Mouse (Mus musculus) heart, postnatal 0 days (tissue): ENCODE measurements around the gene Olfr829.
"Not testable (repeated sequence)": the region's sequence is repeated elsewhere in the genome, so short reads cannot be mapped to it uniquely, and the experiment has no call there.

ENCODE experiments used
- CTCF ChIP-seq: IDR thresholded peaks from 2 replicates; pipeline ENCODE4 v1.5.1; 2016; ENCODE audit warnings: antibody characterized with exemption, control low read depth, low read depth
- EP300 ChIP-seq: IDR thresholded peaks from 2 replicates; pipeline ENCODE4 v1.6.1; 2016; ENCODE audit warnings: antibody characterized with exemption, low read depth

GRCm38 (mm10) chr9:18907699-18908098, 53.0 kb downstream of the Olfr829 start:
- not testable (repeated sequence) for TF ChIP-seq EP300, CTCF
